Mouse (Mus musculus): Measurements from ENCODE around the gene Zfp445. TPM values are rescaled to one million over a fixed set of nuclear protein-coding genes. Genes with fewer than 3 reads are reported as not detected.

Zfp445 gene
- total and polyA plus RNA-seq, 2 experiments from 2014 or later = 77.6 to 126 TPM

- Histone ChIP-seq H3K36me3 (ENCODE audit: insufficient read depth, low read length) (peaks cover 6% of the 10 kb centered on the region; the same call in 1 of the 2 replicates), H3K27me3 (ENCODE audit: insufficient read depth, low read length) (no peaks in the 10 kb centered on the region), H3K4me2 (ENCODE audit: low read depth, low read length, poor library complexity, severe bottlenecking) (no peak overlapping the region), H3K4me1 (ENCODE audit: insufficient read depth, low read length) (no peaks in the 10 kb centered on the region), H3K9me3 (ENCODE audit: low read length) (no peaks in the 10 kb centered on the region), H3K9ac (replicated peaks; ENCODE audit: low read length, poor library complexity, severe bottlenecking) (no peak overlapping the region), H3K27ac (ENCODE audit: low read depth, low read length) (no peak overlapping the region), H3K4me3 (ENCODE audit: low read depth, low read length) (no peak overlapping the region)
- DNase-seq (ENCODE audit: low spot score) = peak; percentile 46
- no peak for TF ChIP-seq CTCF (IDR thresholded peaks at IDR 0.05)
- ATAC-seq (ENCODE audit: low FRiP score) = no peak
Observed at GRCm38 (mm10) chr9:122846156-122846555, 19.6 kb downstream of the Zfp445 start.

- H3K4me3 ChIP-seq (ENCODE audit: low read depth, low read length) = no peak overlapping the region
- no peak for ATAC-seq (ENCODE audit: low FRiP score)
- H3K4me2 ChIP-seq (ENCODE audit: low read depth, low read length, poor library complexity, severe bottlenecking) = no peak overlapping the region
- H3K27ac ChIP-seq (ENCODE audit: low read depth, low read length) = no peak overlapping the region
- TF ChIP-seq CTCF (IDR thresholded peaks at IDR 0.05) = no peak
- H3K9ac ChIP-seq (replicated peaks; ENCODE audit: low read length, poor library complexity, severe bottlenecking) = no peak overlapping the region
- peaks cover 6% of the 10 kb centered on the region; the same call in 1 of the 2 replicates for H3K36me3 ChIP-seq (ENCODE audit: insufficient read depth, low read length)
- H3K9me3 ChIP-seq (ENCODE audit: low read length) = no peaks in the 10 kb centered on the region
- H3K4me1 ChIP-seq (ENCODE audit: insufficient read depth, low read length) = no peaks in the 10 kb centered on the region
- DNase-seq (ENCODE audit: low spot score) = no peak
- H3K27me3 ChIP-seq (ENCODE audit: insufficient read depth, low read length) = no peaks in the 10 kb centered on the region
- 88% methylated on average over 3 of the region's 3 CpGs for WGBS
Observed at GRCm38 (mm10) chr9:122845621-122846020, 20.2 kb downstream of the Zfp445 start.

GRCm38 (mm10) chr9:122843760-122844159 lies 22.0 kb downstream of the Zfp445 start, which contains the start of gene Gm35549:
Gm35549 (minus strand) TSS chr9:122844035.
- H3K9me3 ChIP-seq (ENCODE audit: low read length) = no peaks in the 10 kb centered on the region
- no peak within 1 kb of the TSS for H3K4me2 ChIP-seq (ENCODE audit: low read depth, low read length, poor library complexity, severe bottlenecking)
- 84% methylated on average over 3 of the region's 3 CpGs for WGBS
- no peaks in the 10 kb centered on the region for H3K27me3 ChIP-seq (ENCODE audit: insufficient read depth, low read length)
- H3K27ac ChIP-seq (ENCODE audit: low read depth, low read length) = no peak within 1 kb of the TSS
- ATAC-seq (ENCODE audit: low FRiP score) (no peak), DNase-seq (ENCODE audit: low spot score) (no peak)
- no peak for TF ChIP-seq CTCF (IDR thresholded peaks at IDR 0.05)
- H3K36me3 ChIP-seq (ENCODE audit: insufficient read depth, low read length) = no peaks in the 10 kb centered on the region
- no peak within 1 kb of the TSS for H3K9ac ChIP-seq (replicated peaks; ENCODE audit: low read length, poor library complexity, severe bottlenecking)
- H3K4me3 ChIP-seq (ENCODE audit: low read depth, low read length) = no peak within 1 kb of the TSS
- no peaks in the 10 kb centered on the region for H3K4me1 ChIP-seq (ENCODE audit: insufficient read depth, low read length)

- ATAC-seq (ENCODE audit: low FRiP score) = no peak
- Histone ChIP-seq H3K4me3 (ENCODE audit: low read depth, low read length) (no peak overlapping the region), H3K36me3 (ENCODE audit: insufficient read depth, low read length) (peaks cover 9% of the 10 kb centered on the region), H3K9ac (replicated peaks; ENCODE audit: low read length, poor library complexity, severe bottlenecking) (no peak overlapping the region), H3K27ac (ENCODE audit: low read depth, low read length) (no peak overlapping the region), H3K27me3 (ENCODE audit: insufficient read depth, low read length) (no peaks in the 10 kb centered on the region), H3K9me3 (ENCODE audit: low read length) (no peaks in the 10 kb centered on the region), H3K4me2 (ENCODE audit: low read depth, low read length, poor library complexity, severe bottlenecking) (no peak overlapping the region), H3K4me1 (ENCODE audit: insufficient read depth, low read length) (no peaks in the 10 kb centered on the region)
- WGBS = 26% methylated on average over 16 of the region's 16 CpGs
- no peak for DNase-seq (ENCODE audit: low spot score)
- peak; percentile 37 for TF ChIP-seq CTCF (IDR thresholded peaks at IDR 0.05)
Observed at GRCm38 (mm10) chr9:122837680-122838079, 28.1 kb downstream of the Zfp445 start.

GRCm38 (mm10) chr9:122837216-122837615 lies 28.6 kb downstream of the Zfp445 start:
- H3K9ac ChIP-seq (replicated peaks; ENCODE audit: low read length, poor library complexity, severe bottlenecking) = no peak overlapping the region
- 83% methylated on average over 4 of the region's 4 CpGs for WGBS
- no peak overlapping the region for H3K4me2 ChIP-seq (ENCODE audit: low read depth, low read length, poor library complexity, severe bottlenecking)
- no peak overlapping the region for H3K27ac ChIP-seq (ENCODE audit: low read depth, low read length)
- no peaks in the 10 kb centered on the region for H3K27me3 ChIP-seq (ENCODE audit: insufficient read depth, low read length)
- H3K9me3 ChIP-seq (ENCODE audit: low read length) = no peaks in the 10 kb centered on the region
- peaks cover 11% of the 10 kb centered on the region for H3K36me3 ChIP-seq (ENCODE audit: insufficient read depth, low read length)
- H3K4me3 ChIP-seq (ENCODE audit: low read depth, low read length) = no peak overlapping the region
- no peak for TF ChIP-seq CTCF (IDR thresholded peaks at IDR 0.05)
- no peaks in the 10 kb centered on the region for H3K4me1 ChIP-seq (ENCODE audit: insufficient read depth, low read length)
- no peak for ATAC-seq (ENCODE audit: low FRiP score)
- no peak for DNase-seq (ENCODE audit: low spot score)

- Histone ChIP-seq H3K9me3 (ENCODE audit: low read length) (no peaks in the 10 kb centered on the region), H3K27ac (ENCODE audit: low read depth, low read length) (no peak overlapping the region; the same call in 1 of the 2 replicates), H3K4me3 (ENCODE audit: low read depth, low read length) (no peak overlapping the region), H3K27me3 (ENCODE audit: insufficient read depth, low read length) (no peaks in the 10 kb centered on the region), H3K4me2 (ENCODE audit: low read depth, low read length, poor library complexity, severe bottlenecking) (no peak overlapping the region), H3K4me1 (ENCODE audit: insufficient read depth, low read length) (no peaks in the 10 kb centered on the region), H3K36me3 (ENCODE audit: insufficient read depth, low read length) (peaks cover 11% of the 10 kb centered on the region), H3K9ac (replicated peaks; ENCODE audit: low read length, poor library complexity, severe bottlenecking) (no peak overlapping the region)
- peak; percentile 83 for ATAC-seq (ENCODE audit: low FRiP score)
- 42% methylated on average over 6 of the region's 6 CpGs for WGBS
- no peak for TF ChIP-seq CTCF (IDR thresholded peaks at IDR 0.05)
- peak; percentile 88 for DNase-seq (ENCODE audit: low spot score)
Observed at GRCm38 (mm10) chr9:122836790-122837189, 29.0 kb downstream of the Zfp445 start.

All from midbrain, postnatal 0 days (tissue).